In the genomic region with DNA sequence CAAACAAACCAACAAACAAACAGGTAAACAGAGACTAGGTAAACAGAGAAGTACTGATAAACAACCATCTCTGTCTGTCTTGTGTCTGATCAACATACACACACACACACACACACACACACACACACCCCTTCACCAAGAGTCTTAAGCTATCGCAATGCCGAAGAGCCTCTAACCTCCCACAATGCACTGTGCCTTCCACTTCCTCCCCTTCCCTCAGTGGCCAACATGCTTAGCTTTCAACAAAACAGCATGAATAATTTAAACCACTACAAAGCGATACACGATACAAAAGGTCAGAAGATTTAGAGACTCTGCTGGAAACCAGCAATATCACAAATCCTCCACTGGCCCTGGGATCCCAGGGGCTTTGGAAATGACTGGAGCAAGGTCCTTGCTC, we compare ENCODE assay signal across 23 mouse cellular contexts. TPM values are rescaled to one million over a fixed set of nuclear protein-coding genes. Genes with fewer than 3 reads are reported as not detected.
DNase-seq lines count a peak whose midpoint lies in the region; ATAC-seq lines count a peak whose summit lies in the region.
"Had no signal": no experiment of that assay in that cellular context is flagged by ENCODE, and none has a peak within 500 bp of the region (broad histone marks: within the 10 kb centered on the region; RNA-seq: fewer than 3 reads in every experiment).

No protein-coding gene starts in this region.

- H3K4me2 ChIP-seq in midbrain, embryonic 14.5 days (ENCODE audit: low read length), result no peak overlapping the region
- no peak overlapping the region for H3K4me2 ChIP-seq in midbrain, embryonic 11.5 days
- H3K4me2 ChIP-seq: embryonic facial prominence, embryonic 12.5 days; hindbrain, embryonic 15.5 days; kidney, embryonic 15.5 days; limb, embryonic 13.5 days; liver, embryonic 13.5 days; lung, embryonic 15.5 days had no signal

- peak; percentile 9 for DNase-seq in midbrain, embryonic 14.5 days
- no peak for DNase-seq in midbrain, embryonic 11.5 days (ENCODE audit: low spot score, missing footprints)
- peak; percentile 54 for DNase-seq in 416B (ENCODE audit: low read depth)
- DNase-seq in T-cell, adult 2 months (ENCODE audit: low spot score), result peak; percentile 24
- no peak for DNase-seq in cerebellum, adult 11-12 months
- no peak for DNase-seq in left cerebral cortex, adult 8-10 months (ENCODE audit: low spot score in 2 of 2)
- DNase-seq: adrenal gland, postnatal 36 days; cerebellum, adult 11 months; cerebellum, postnatal 14 days; heart, postnatal 4 days; kidney, postnatal 36 days; liver, embryonic 13.5 days; lung, postnatal 36 days had no signal

- H3K27me3 ChIP-seq in midbrain, embryonic 14.5 days (ENCODE audit: control insufficient read depth, insufficient read depth, low read length), result no peaks in the 10 kb centered on the region
- H3K27me3 ChIP-seq in midbrain, embryonic 11.5 days (ENCODE audit: control insufficient read depth, insufficient read depth, low read length), result no peaks in the 10 kb centered on the region
- H3K27me3 ChIP-seq: embryonic facial prominence, embryonic 12.5 days; hindbrain, embryonic 15.5 days; kidney, embryonic 15.5 days; limb, embryonic 13.5 days; liver, embryonic 13.5 days; lung, embryonic 15.5 days had no signal

- H3K4me1 ChIP-seq in midbrain, embryonic 14.5 days (ENCODE audit: control insufficient read depth, insufficient read depth, low read length), result no peaks in the 10 kb centered on the region
- no peaks in the 10 kb centered on the region for H3K4me1 ChIP-seq in midbrain, embryonic 11.5 days (ENCODE audit: control insufficient read depth, insufficient read depth, low read length)
- H3K4me1 ChIP-seq: embryonic facial prominence, embryonic 12.5 days; kidney, embryonic 15.5 days; liver, embryonic 13.5 days had no signal

- H3K4me3 ChIP-seq in midbrain, embryonic 14.5 days (replicated peaks; ENCODE audit: low read depth, low read length), result no peak overlapping the region
- H3K4me3 ChIP-seq in midbrain, embryonic 11.5 days (ENCODE audit: low read depth, low read length), result no peak overlapping the region
- H3K4me3 ChIP-seq: embryonic facial prominence, embryonic 12.5 days; heart, embryonic 10.5 days; hindbrain, embryonic 15.5 days; kidney, embryonic 15.5 days; limb, embryonic 13.5 days; liver, embryonic 13.5 days; lung, embryonic 15.5 days had no signal

- 36% methylated on average over 4 of the region's 4 CpGs for WGBS in midbrain, embryonic 14.5 days
- WGBS in midbrain, embryonic 11.5 days, result 55% methylated on average over 4 of the region's 4 CpGs

- no peaks in the 10 kb centered on the region for H3K9me3 ChIP-seq in midbrain, embryonic 14.5 days (ENCODE audit: control insufficient read depth, low read length)
- no peaks in the 10 kb centered on the region for H3K9me3 ChIP-seq in midbrain, embryonic 11.5 days (ENCODE audit: control insufficient read depth, low read length)
- H3K9me3 ChIP-seq: embryonic facial prominence, embryonic 12.5 days; heart, embryonic 10.5 days; hindbrain, embryonic 15.5 days; kidney, embryonic 15.5 days; limb, embryonic 13.5 days; liver, embryonic 13.5 days; lung, embryonic 15.5 days had no signal

- peaks cover 8% of the 10 kb centered on the region for H3K36me3 ChIP-seq in midbrain, embryonic 14.5 days (ENCODE audit: control insufficient read depth, insufficient read depth, low read length)
- H3K36me3 ChIP-seq in midbrain, embryonic 11.5 days (ENCODE audit: control insufficient read depth, insufficient read depth, low read length), result peaks cover 2% of the 10 kb centered on the region; the same call in 1 of the 2 replicates
- H3K36me3 ChIP-seq: lung, embryonic 15.5 days had no signal

- no peak for ATAC-seq in midbrain, embryonic 14.5 days (ENCODE audit: low FRiP score, low TSS enrichment)
- ATAC-seq in midbrain, embryonic 11.5 days (ENCODE audit: low FRiP score), result no peak
- peak; percentile 68 for ATAC-seq in megakaryocyte, adult 5-6 weeks (ENCODE audit: poor library complexity, severe bottlenecking)
- ATAC-seq in cerebellum, adult (ENCODE audit: insufficient number of reproducible peaks, low FRiP score, low TSS enrichment), result no peak
- ATAC-seq: intestine, embryonic 16.5 days had no signal

- no peak overlapping the region for H3K27ac ChIP-seq in midbrain, embryonic 14.5 days (replicated peaks; ENCODE audit: low read depth, low read length)
- no peak overlapping the region for H3K27ac ChIP-seq in midbrain, embryonic 11.5 days (ENCODE audit: low read depth, low read length)
- H3K27ac ChIP-seq: embryonic facial prominence, embryonic 12.5 days; hindbrain, embryonic 15.5 days; kidney, embryonic 15.5 days; limb, embryonic 13.5 days; liver, embryonic 13.5 days; lung, embryonic 15.5 days; stomach, postnatal 0 days had no signal

- H3K9ac ChIP-seq in midbrain, embryonic 14.5 days (replicated peaks; ENCODE audit: low read length), result no peak overlapping the region
- H3K9ac ChIP-seq in midbrain, embryonic 11.5 days (ENCODE audit: low read length), result no peak overlapping the region
- H3K9ac ChIP-seq: embryonic facial prominence, embryonic 12.5 days; hindbrain, embryonic 15.5 days; kidney, embryonic 15.5 days; limb, embryonic 13.5 days; liver, embryonic 13.5 days; lung, embryonic 15.5 days had no signal

RNA-seq across cellular contexts. Expression of a gene that starts 14.8 kb away (rescaled TPM):
- polyA plus RNA-seq in midbrain, embryonic 14.5 days (2014; fragmentation: Nextera tagmentation; extraction: Ambion mirVana), result 152 and 202 TPM in 2 replicates
- 94.6 and 95.0 TPM in 2 replicates for polyA plus RNA-seq in midbrain, embryonic 11.5 days (2014; fragmentation: Nextera tagmentation; extraction: Ambion mirVana)
- total RNA-seq in megakaryocyte, adult 5-6 weeks (2015), result 25.6 and 26.3 TPM in 2 replicates
- total RNA-seq in megakaryocyte, adult 5-6 weeks (2017), result 30.2 and 37.3 TPM in 2 replicates
- 100 to 1,000 TPM; 419 to 466 (median 440) TPM for total RNA-seq in left cerebral cortex, adult 8-10 months (2022)

Comparison
In these comparisons a context has a peak if more than half of its experiments do, and no peak if none do; other contexts are left out.
1. DNase-seq: peak in midbrain, embryonic 14.5 days (single experiment), 416B (single experiment) and T-cell, adult 2 months (single experiment); none in midbrain, embryonic 11.5 days (single experiment), cerebellum, adult 11-12 months (single experiment) and left cerebral cortex, adult 8-10 months (0 of 2).
2. RNA of a gene that starts 14.8 kb away (total RNA-seq): 419 to 466 TPM in left cerebral cortex, adult 8-10 months; 25.6 to 37.3 TPM in megakaryocyte, adult 5-6 weeks; every median in the first group is over 10 times any median in the second.